Mouse (Mus musculus) urinary bladder, adult 2 months (tissue): Measurements from ENCODE around the gene Dpf1. TPM values are rescaled to one million over a fixed set of nuclear protein-coding genes. Genes with fewer than 3 reads are reported as not detected.

Experiments
- DNase-seq: peaks from one replicate; pipeline ENCODE4 v3.0.0; 2022; ENCODE audit warnings: low spot score
- polyA plus RNA-seq: library from polyadenylated mRNA; depleted of rRNA; stranded (reverse); fragments of >200 nt; gene quantifications from 2 replicates; pipeline ENCODE4 v1.2.3, GENCODE M21; 2012; rRNA removed

Gene Dpf1
- polyA plus RNA-seq, 1 experiment = 1.3 TPM

DNA sequence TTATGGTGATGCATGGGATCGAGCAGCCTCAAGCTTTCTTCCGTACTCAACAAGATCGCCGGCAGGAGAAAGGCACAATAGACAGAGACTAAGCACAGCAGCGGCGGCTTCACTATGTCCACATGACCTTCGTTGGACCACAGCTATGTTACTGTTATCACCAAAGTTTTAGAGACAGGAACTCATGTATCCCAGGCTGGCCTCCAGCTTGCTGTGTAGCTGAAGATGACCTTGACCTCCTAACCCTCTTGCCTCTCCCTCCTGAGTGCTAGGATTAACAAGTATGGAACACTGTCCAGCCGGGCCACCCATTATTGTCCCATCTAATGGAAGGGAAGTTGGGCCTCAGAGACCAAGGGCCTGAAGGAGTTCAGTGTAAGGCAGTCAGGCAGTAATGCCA is 37.1 kb downstream of the Dpf1 start:
- no peak for DNase-seq

GRCm38 (mm10) chr7:29341722-29342121 is 38.0 kb downstream of the Dpf1 start:
- no peak for DNase-seq

GRCm38 (mm10) chr7:29342489-29343092 is 38.8 kb downstream of the Dpf1 start:
- DNase-seq = no peak

DNA sequence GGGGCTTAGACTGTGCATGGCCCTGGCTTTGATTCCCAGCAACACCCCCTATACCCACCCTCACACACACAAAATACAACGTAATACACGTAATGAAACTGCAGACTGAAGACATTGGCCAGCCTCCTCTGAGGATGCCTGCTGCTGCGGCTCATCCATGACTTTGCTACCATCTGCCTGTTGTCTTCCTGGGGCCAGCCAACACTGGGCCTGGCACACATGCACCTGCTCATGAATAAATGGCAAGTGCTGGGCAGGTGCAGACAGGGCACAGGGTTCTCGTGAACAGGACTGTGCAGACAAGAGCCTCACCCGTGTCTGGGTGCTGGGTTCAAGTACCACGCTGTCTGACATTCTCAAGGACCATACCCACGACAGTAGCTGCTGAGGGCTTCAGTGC is 40.0 kb downstream of the Dpf1 start:
- no peak for DNase-seq

GRCm38 (mm10) chr7:29345534-29345933 is 41.8 kb downstream of the Dpf1 start:
- DNase-seq = no peak

DNA sequence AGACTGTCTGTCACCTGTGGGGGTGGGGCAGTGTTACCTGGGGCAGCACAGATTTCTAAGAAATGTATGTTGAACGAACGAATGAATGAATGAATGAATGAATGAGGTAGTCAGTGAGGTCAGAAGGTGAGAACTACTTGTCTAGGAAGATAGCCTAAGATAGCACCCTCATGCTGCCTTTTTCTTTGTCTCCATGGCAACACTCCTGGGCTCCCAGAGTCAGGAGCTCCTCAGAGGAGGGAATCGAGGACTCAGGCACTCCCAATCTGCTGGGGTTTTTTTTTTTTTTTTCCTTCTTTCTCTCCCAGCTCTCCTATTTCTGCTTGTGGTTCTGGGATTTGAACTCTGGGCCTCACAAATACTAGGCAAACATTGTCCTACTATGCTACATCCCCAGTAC is 42.5 kb downstream of the Dpf1 start:
- no peak for DNase-seq

DNA sequence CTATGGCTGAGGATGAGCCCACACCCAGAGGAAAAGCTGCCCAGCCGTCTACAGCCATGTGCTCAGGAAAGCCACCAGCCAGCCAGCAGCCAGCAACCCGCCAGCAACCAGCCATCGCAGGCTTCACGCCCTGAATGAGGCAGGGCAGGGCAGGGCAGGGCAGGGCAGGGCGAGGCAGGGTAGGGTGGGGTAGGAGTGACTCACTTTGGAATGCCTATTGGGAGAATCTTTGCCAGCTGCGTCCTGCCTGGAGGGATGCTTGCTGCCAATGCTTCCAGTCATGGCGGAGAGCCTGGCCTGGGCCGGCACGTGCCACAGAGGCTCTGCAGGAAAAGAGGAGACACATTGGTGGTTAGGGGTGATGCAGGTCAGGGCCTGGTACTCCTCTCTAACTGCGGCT is 46.7 kb downstream of the Dpf1 start:
- no peak for DNase-seq

GRCm38 (mm10) chr7:29352246-29352645 is 48.5 kb downstream of the Dpf1 start:
- no peak for DNase-seq

DNA sequence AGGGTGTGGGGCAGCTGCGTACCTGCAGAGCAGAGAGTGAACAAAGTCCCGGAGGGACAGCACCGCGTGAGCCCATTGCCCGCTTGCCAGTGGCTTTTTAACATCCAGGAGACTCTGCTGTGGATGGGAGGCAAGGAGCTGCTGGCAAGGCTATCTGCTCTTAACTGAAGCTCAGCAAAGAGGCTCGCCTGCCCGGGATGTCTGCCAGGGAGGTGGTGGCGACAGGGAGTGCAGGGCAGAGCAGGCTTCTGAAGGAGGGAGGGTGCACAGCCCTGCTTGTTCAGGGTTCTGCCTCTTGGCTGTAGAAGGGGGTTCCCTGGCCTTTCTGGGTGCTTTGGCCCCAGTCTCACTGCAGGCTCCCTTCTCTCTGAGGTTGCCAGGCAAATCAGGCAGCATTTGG is 50.4 kb downstream of the Dpf1 start:
- DNase-seq = no peak

DNA sequence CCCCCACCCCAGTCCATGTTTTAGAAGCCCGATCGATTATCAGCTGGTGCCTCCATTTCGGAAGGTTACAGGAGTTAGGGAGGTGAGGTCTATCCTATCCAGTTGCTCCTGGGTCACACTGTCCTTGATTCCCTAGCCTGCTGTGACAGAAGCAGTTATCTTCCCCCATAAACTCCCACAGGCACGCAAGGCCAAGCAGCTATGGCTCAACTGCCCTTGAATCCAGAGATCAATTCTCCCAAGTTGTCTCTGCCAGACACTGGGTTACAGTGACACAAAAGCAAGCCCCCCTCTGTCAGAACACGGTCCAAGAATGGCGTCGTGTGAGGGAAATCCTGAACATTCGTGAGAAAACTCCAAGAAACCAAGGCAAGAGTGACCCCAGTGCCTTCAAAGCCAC is 51.7 kb downstream of the Dpf1 start:
- no peak for DNase-seq

DNA sequence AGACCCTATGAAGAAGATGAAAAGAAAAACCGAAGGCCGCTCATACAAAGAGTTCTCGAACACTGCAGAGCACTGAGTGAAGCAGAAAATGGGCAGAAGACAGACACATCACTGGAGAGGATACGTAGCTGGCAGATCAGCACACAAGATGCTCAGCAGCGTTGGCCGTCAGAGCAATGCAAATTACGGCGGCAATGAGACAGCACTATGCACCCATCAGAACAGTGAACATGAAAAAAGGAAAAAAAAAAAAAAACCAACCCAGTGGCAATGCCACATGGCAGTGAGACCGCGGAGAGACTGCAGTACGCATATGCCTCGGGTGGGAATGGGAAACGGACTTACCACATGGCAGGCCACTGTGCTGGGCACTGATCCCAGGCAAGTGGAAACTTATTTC is 57.7 kb downstream of the Dpf1 start:
- DNase-seq = no peak

GRCm38 (mm10) chr7:29364052-29364451 is 60.3 kb downstream of the Dpf1 start:
- no peak for DNase-seq

DNA sequence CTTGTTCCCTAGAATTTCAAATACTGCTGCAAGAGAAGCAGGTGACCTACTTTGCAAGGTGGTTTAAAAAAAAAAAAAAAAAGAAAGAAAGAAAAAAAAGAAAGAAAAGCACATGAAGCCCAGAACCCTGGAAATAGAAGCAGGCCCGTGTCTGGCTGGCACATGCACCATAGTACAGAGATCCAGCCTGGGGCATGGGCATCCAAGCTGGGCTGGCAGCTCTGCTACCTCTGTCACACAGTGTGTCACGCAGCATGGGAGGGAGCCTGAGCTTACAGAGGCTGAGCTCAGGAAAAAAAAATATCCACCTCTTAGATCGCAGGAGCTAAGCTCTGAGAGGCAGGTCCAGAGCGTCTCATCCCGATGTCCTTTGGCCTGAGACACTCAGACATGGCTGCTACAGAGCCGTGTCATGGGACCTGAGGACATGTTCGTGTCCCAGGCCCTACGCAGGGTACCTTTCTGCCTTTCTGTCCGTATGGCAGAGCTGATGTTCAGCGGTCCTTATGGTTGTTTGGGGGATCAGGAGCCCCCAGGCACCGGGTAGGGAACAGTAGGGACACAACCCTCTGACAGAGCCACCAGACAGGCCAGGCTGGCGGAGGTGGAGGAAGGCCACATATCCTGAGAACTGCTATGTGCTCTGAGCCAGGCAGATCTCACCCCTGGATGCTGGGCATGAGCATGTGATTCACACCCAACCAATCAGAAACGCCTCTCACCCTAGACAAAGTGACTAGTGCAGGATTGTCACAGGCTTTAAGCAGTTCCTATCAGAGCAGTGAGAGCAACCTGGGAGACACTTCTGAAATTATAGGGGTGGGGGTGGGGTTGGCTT is 63.6 kb downstream of the Dpf1 start:
- DNase-seq = no peak

Other genes with a start within 250 kb of the Dpf1 start
- gene Ryr1, start 178.8 kb upstream of the Dpf1 start, polyA plus RNA-seq = 0.15 and 0.21 TPM in 2 replicates
- 5.6 and 6.7 TPM in 2 replicates for gene Rasgrp4, start 169.1 kb upstream of the Dpf1 start, polyA plus RNA-seq
- gene Fam98c, start 147.7 kb upstream of the Dpf1 start, polyA plus RNA-seq = 40.5 and 52.7 TPM in 2 replicates
- 0.69 and 1.1 TPM in 2 replicates for gene Ggn, start 133.7 kb upstream of the Dpf1 start, polyA plus RNA-seq
- gene Spred3, start 133.5 kb upstream of the Dpf1 start, polyA plus RNA-seq = 15.6 and 18.4 TPM in 2 replicates
- 171 and 187 TPM in 2 replicates for gene Psmd8, start 123.2 kb upstream of the Dpf1 start, polyA plus RNA-seq
- 4.9 and 6.7 TPM in 2 replicates for gene Catsperg1, start 89.9 kb upstream of the Dpf1 start, polyA plus RNA-seq
- gene Kcnk6, start 71.4 kb upstream of the Dpf1 start, polyA plus RNA-seq = 3.9 and 5.4 TPM in 2 replicates
- gene Yif1b, start 65.6 kb upstream of the Dpf1 start, polyA plus RNA-seq = 43.4 and 45.5 TPM in 2 replicates
- gene 2200002D01Rik, start 55.5 kb upstream of the Dpf1 start, polyA plus RNA-seq = 144 and 178 TPM in 2 replicates
- 485 and 505 TPM in 2 replicates for gene Spint2, start 22.0 kb upstream of the Dpf1 start, polyA plus RNA-seq
- gene Ppp1r14a, start 14.6 kb upstream of the Dpf1 start, polyA plus RNA-seq = 303 and 338 TPM in 2 replicates
- gene Sipa1l3, start 214.7 kb downstream of the Dpf1 start, polyA plus RNA-seq = 18.4 and 32.6 TPM in 2 replicates